Mouse (Mus musculus): Measurements from ENCODE around the gene Arhgap30. TPM values are rescaled to one million over a fixed set of nuclear protein-coding genes. Genes with fewer than 3 reads are reported as not detected.

Gene Arhgap30
- polyA plus RNA-seq (2014; fragmentation: Nextera tagmentation; extraction: Ambion mirVana): 0.31 and 0.71 TPM in 2 replicates

- Histone ChIP-seq H3K9ac (no peak within 1 kb of the TSS), H3K36me3 (replicated peaks; ENCODE audit: control insufficient read depth, insufficient read depth) (no peaks in the 10 kb centered on the region), H3K4me3 (replicated peaks; ENCODE audit: low read length) (no peak within 1 kb of the TSS), H3K27ac (no peak within 1 kb of the TSS), H3K4me2 (replicated peaks) (no peak within 1 kb of the TSS), H3K4me1 (replicated peaks; ENCODE audit: control insufficient read depth, insufficient read depth, low read length) (no peaks in the 10 kb centered on the region), H3K9me3 (ENCODE audit: control insufficient read depth, low read length) (no peaks in the 10 kb centered on the region), H3K27me3 (ENCODE audit: control insufficient read depth, insufficient read depth, low read length) (no peaks in the 10 kb centered on the region)
- DNase-seq (ENCODE audit: low spot score) (no peak), ATAC-seq (ENCODE audit: low FRiP score) (no peak)
- 82% methylated on average over 15 of the region's 15 CpGs for WGBS
Measured at GRCm38 (mm10) chr1:171388376-171389102, at the start of gene Arhgap30. Gene Arhgap30 (plus strand): TSS chr1:171388954.

DNA sequence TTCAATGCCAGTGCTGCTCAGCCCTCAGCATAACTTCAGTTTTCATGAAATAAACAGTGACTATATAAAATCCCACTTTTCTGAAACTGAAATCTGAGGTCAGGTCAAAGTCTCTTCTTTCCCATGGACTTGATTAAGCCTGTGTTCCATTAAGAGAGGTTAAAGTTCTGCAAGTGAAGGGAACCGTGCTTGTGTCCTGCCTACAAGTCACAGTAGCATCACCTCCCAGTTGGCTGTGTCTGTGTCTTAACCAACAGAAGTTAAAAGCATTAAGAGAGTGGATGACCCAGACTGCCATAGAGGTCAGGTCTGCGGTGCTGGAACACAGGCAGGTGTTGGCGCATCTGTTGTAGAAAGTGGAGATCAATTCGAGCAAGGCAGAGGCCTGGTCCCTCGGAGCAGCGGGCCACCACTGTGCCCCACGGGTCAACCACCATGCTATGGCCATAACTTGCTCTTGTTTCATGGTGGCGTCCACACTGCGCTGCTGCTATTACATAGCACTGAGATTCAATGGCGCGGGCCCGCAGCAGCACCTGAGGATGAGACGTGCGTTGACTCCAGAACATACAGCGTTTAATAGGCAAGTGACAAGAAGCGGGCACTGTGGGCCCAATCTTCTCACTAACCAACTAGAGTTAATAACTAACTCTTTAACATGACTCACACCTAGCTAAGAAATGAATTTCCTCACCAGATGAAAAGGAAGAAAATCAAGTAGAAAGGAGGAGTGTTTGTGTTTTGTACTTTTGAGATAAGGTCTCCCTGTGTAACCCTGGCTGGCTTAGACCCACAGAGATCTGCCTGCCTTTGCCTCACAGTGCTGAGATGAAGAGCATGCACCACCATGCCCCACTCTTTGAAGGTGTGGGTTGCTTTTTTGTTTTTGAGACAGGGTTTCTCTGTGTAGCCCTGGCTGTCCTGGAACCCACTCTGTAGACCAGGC is 46.2 kb upstream of the Arhgap30 start:
- Histone ChIP-seq H3K9ac (no peak overlapping the region), H3K4me3 (replicated peaks; ENCODE audit: low read length) (no peak overlapping the region), H3K4me2 (replicated peaks) (no peak overlapping the region), H3K27me3 (ENCODE audit: control insufficient read depth, insufficient read depth, low read length) (no peaks in the 10 kb centered on the region), H3K4me1 (replicated peaks; ENCODE audit: control insufficient read depth, insufficient read depth, low read length) (peaks cover 24% of the 10 kb centered on the region), H3K9me3 (ENCODE audit: control insufficient read depth, low read length) (peaks cover 6% of the 10 kb centered on the region; the same call in 1 of the 2 replicates), H3K36me3 (replicated peaks; ENCODE audit: control insufficient read depth, insufficient read depth) (peaks cover 62% of the 10 kb centered on the region), H3K27ac (no peak overlapping the region)
- no peak for ATAC-seq (ENCODE audit: low FRiP score)
- DNase-seq (ENCODE audit: low spot score): no peak
- WGBS: 96% methylated on average over 16 of the region's 16 CpGs

GRCm38 (mm10) chr1:171343922-171344677 is 44.7 kb upstream of the Arhgap30 start:
- Histone ChIP-seq H3K27me3 (ENCODE audit: control insufficient read depth, insufficient read depth, low read length) (no peaks in the 10 kb centered on the region), H3K36me3 (replicated peaks; ENCODE audit: control insufficient read depth, insufficient read depth) (peaks cover 47% of the 10 kb centered on the region), H3K4me1 (replicated peaks; ENCODE audit: control insufficient read depth, insufficient read depth, low read length) (peaks cover 24% of the 10 kb centered on the region), H3K4me2 (replicated peaks) (no peak overlapping the region), H3K9me3 (ENCODE audit: control insufficient read depth, low read length) (peaks cover 6% of the 10 kb centered on the region; the same call in 1 of the 2 replicates), H3K4me3 (replicated peaks; ENCODE audit: low read length) (peak overlapping the region; percentile 92; the same call in 1 of the 2 replicates), H3K9ac (no peak overlapping the region), H3K27ac (no peak overlapping the region)
- ATAC-seq (ENCODE audit: low FRiP score) (no peak), DNase-seq (ENCODE audit: low spot score) (no peak)
- 81% methylated on average over 9 of the region's 9 CpGs for WGBS

- ATAC-seq (ENCODE audit: low FRiP score): no peak
Measured at GRCm38 (mm10) chr1:171344715-171345114, 44.0 kb upstream of the Arhgap30 start.

DNA sequence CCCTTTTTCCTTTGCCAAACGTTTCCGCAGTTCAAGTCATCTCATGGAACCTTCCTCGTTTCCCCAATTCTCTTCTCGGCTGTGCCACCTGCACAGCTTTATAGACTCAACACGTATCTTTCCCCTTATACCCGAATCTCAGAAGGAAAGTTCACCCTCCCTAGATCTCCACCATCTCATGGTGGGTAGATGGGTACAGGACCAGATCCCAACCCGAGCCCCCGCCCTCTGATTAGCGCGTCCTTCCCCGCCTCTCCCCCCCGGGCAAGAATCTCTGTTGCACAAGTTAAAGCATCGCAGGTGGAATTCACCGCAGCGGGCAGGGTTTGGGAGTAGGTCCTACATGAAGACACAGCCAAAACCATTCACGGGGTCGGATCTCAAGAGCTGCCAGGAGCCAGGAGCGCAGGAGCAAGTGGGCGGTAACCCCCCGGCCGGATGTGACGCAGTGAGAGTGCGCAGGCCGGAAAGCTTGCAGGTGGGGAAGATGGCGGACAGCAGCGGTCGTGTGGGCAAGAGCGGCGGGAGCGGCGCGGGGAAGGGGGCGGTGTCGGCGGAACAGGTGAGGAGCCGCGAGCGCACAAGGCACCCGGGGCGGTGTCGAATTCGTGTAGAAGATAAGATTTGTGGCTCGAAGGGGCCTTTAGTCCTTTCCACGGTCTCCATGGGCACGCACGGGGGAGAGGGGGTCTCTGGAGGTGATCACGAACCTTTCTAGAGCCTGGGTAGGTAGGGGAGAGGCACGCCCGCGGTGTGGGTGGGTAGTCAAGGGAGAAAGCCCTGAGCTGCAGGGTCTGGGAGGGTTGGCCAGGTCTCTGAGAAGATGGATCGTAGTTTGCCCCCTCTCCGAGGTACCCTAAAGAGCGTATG is 43.3 kb upstream of the Arhgap30 start, which contains the start of the genes Nit1 and Pfdn2:
Gene Nit1, minus strand, starts transcription at position 422 of the 870 bp plus-strand sequence.
Gene Pfdn2, plus strand, starts transcription at position 446 of the 870 bp plus-strand sequence.
- ATAC-seq (ENCODE audit: low FRiP score): peak; percentile 95
- Histone ChIP-seq H3K27ac (peak within 1 kb of the TSS; percentile 72), H3K36me3 (replicated peaks; ENCODE audit: control insufficient read depth, insufficient read depth) (peaks cover 33% of the 10 kb centered on the region), H3K27me3 (ENCODE audit: control insufficient read depth, insufficient read depth, low read length) (no peaks in the 10 kb centered on the region), H3K4me3 (replicated peaks; ENCODE audit: low read length) (peak within 1 kb of the TSS; percentile 92), H3K4me1 (replicated peaks; ENCODE audit: control insufficient read depth, insufficient read depth, low read length) (peaks cover 24% of the 10 kb centered on the region), H3K9ac (peak within 1 kb of the TSS; percentile 83), H3K4me2 (replicated peaks) (peak within 1 kb of the TSS; percentile 90), H3K9me3 (ENCODE audit: control insufficient read depth, low read length) (peaks cover 6% of the 10 kb centered on the region; the same call in 1 of the 2 replicates)
- WGBS: 1% methylated on average over 53 of the region's 53 CpGs
- DNase-seq (ENCODE audit: low spot score): peak; percentile 96

More at GRCm38 (mm10) chr1:171344715-171345114, 44.0 kb upstream of the Arhgap30 start:
- H3K36me3 ChIP-seq (replicated peaks; ENCODE audit: control insufficient read depth, insufficient read depth): peaks cover 41% of the 10 kb centered on the region
- H3K4me2 ChIP-seq (replicated peaks): peak overlapping the region; percentile 90
- H3K9ac ChIP-seq: peak overlapping the region; percentile 83
- 81% methylated on average over 9 of the region's 9 CpGs for WGBS
- no peak overlapping the region for H3K27ac ChIP-seq
- peak overlapping the region; percentile 92 for H3K4me3 ChIP-seq (replicated peaks; ENCODE audit: low read length)
- no peaks in the 10 kb centered on the region for H3K27me3 ChIP-seq (ENCODE audit: control insufficient read depth, insufficient read depth, low read length)
- H3K4me1 ChIP-seq (replicated peaks; ENCODE audit: control insufficient read depth, insufficient read depth, low read length): peaks cover 24% of the 10 kb centered on the region
- no peak for DNase-seq (ENCODE audit: low spot score)
- peaks cover 6% of the 10 kb centered on the region; the same call in 1 of the 2 replicates for H3K9me3 ChIP-seq (ENCODE audit: control insufficient read depth, low read length)

- H3K4me2 ChIP-seq (replicated peaks): peak overlapping the region; percentile 90
- H3K9ac ChIP-seq: peak overlapping the region; percentile 83
- under 1% methylated on average over 14 of the region's 14 CpGs for WGBS
- peak overlapping the region; percentile 92 for H3K4me3 ChIP-seq (replicated peaks; ENCODE audit: low read length)
- peaks cover 24% of the 10 kb centered on the region for H3K4me1 ChIP-seq (replicated peaks; ENCODE audit: control insufficient read depth, insufficient read depth, low read length)
- H3K27ac ChIP-seq: peak overlapping the region; percentile 72; the same call in 1 of the 2 replicates
- H3K27me3 ChIP-seq (ENCODE audit: control insufficient read depth, insufficient read depth, low read length): no peaks in the 10 kb centered on the region
- peaks cover 27% of the 10 kb centered on the region for H3K36me3 ChIP-seq (replicated peaks; ENCODE audit: control insufficient read depth, insufficient read depth)
- peaks cover 6% of the 10 kb centered on the region; the same call in 1 of the 2 replicates for H3K9me3 ChIP-seq (ENCODE audit: control insufficient read depth, low read length)
- ATAC-seq (ENCODE audit: low FRiP score): no peak; the same call in 1 of the 2 replicates
- DNase-seq (ENCODE audit: low spot score): no peak
Measured at GRCm38 (mm10) chr1:171346095-171346450, 42.7 kb upstream of the Arhgap30 start.

- H3K4me3 ChIP-seq (replicated peaks; ENCODE audit: low read length): no peak overlapping the region
- no peak for ATAC-seq (ENCODE audit: low FRiP score)
- H3K4me2 ChIP-seq (replicated peaks): no peak overlapping the region
- 92% methylated on average over 3 of the region's 3 CpGs for WGBS
- peaks cover 24% of the 10 kb centered on the region for H3K4me1 ChIP-seq (replicated peaks; ENCODE audit: control insufficient read depth, insufficient read depth, low read length)
- no peaks in the 10 kb centered on the region for H3K27me3 ChIP-seq (ENCODE audit: control insufficient read depth, insufficient read depth, low read length)
- H3K9me3 ChIP-seq (ENCODE audit: control insufficient read depth, low read length): peaks cover 6% of the 10 kb centered on the region; the same call in 1 of the 2 replicates
- peaks cover 1% of the 10 kb centered on the region; the same call in 1 of the 2 replicates for H3K36me3 ChIP-seq (replicated peaks; ENCODE audit: control insufficient read depth, insufficient read depth)
- DNase-seq (ENCODE audit: low spot score): no peak
- H3K9ac ChIP-seq: no peak overlapping the region
- no peak overlapping the region for H3K27ac ChIP-seq
Measured at GRCm38 (mm10) chr1:171348665-171349064, 40.1 kb upstream of the Arhgap30 start.

DNA sequence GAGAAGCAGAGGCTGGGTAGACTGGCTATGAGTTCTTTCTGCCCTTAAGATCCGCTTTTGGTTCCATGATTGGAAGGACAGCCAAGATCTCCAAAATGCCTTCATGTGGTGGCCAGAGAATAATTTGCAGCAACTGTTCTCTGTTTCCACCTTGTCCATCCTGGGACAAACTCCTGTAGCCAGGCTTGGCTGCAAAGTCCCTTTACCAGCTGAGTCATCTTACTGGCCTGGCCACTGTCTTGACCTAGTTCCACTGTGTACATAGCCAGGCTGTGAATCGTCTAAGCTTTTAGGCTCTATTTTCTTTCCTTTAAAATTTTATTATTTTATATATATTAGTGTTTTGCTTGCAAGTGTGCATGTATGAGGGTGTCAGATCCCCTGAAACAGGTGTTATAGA is 39.5 kb upstream of the Arhgap30 start:
- H3K36me3 ChIP-seq (replicated peaks; ENCODE audit: control insufficient read depth, insufficient read depth): no peaks in the 10 kb centered on the region
- H3K9ac ChIP-seq: no peak overlapping the region
- no peaks in the 10 kb centered on the region for H3K27me3 ChIP-seq (ENCODE audit: control insufficient read depth, insufficient read depth, low read length)
- no peak overlapping the region for H3K27ac ChIP-seq
- ATAC-seq (ENCODE audit: low FRiP score) (no peak), DNase-seq (ENCODE audit: low spot score) (no peak)
- peaks cover 20% of the 10 kb centered on the region for H3K4me1 ChIP-seq (replicated peaks; ENCODE audit: control insufficient read depth, insufficient read depth, low read length)
- H3K9me3 ChIP-seq (ENCODE audit: control insufficient read depth, low read length): peaks cover 6% of the 10 kb centered on the region; the same call in 1 of the 2 replicates
- 92% methylated on average over 2 of the region's 2 CpGs for WGBS
- H3K4me3 ChIP-seq (replicated peaks; ENCODE audit: low read length): no peak overlapping the region
- no peak overlapping the region for H3K4me2 ChIP-seq (replicated peaks)

Measured in hindbrain, embryonic 14.5 days (tissue).